Mouse (Mus musculus): ENCODE data around the gene Ugt1a6b.

DNA sequence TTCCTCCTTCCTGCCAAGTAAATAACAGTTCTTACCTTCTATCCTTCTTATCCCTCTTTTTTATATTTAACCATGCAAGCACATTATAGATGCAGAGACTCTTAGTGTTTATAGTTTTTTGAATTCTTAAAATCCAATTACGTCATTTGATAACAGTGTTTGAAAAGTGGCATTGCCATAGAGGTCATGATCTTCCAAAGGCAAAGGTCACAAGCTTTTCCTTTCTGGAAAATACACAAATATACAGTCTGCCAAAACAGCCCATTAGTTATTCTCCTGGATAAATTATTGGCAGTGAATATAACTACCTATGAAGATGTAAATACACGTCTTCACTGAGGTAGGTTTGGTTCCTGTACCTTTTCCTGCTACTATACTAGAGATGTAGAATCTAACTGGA is 28.6 kb upstream of the Ugt1a6b start:
- TF ChIP-seq ZNF384 (IDR thresholded peaks at IDR 0.05; ENCODE audit: low read depth, low read length) (no peak), MAFK (IDR thresholded peaks at IDR 0.05; ENCODE audit: insufficient read depth, low read depth, low read length) (no peak), CHD2 (IDR thresholded peaks at IDR 0.05; ENCODE audit: low read depth, low read length) (no peak), HCFC1 (IDR thresholded peaks at IDR 0.05; ENCODE audit: borderline replicate concordance, insufficient read depth, low read length) (no peak)
